Mouse (Mus musculus) urinary bladder, adult 2 months (tissue): ENCODE results near the gene Lrp5. TPM values are rescaled to one million over a fixed set of nuclear protein-coding genes. Genes with fewer than 3 reads are reported as not detected.

Experiments
- DNase-seq: peaks from one replicate; pipeline ENCODE4 v3.0.0; 2022; ENCODE audit warnings: low spot score
- polyA plus RNA-seq: library from polyadenylated mRNA; depleted of rRNA; stranded (reverse); fragments of >200 nt; gene quantifications from 2 replicates; pipeline ENCODE4 v1.2.3, GENCODE M21; 2012; rRNA removed

Lrp5 gene
- polyA plus RNA-seq, 1 experiment: 7.3 TPM

GRCm38 (mm10) chr19:3556169-3556827, 130.1 kb downstream of the Lrp5 start:
- no peak for DNase-seq

- no peak for DNase-seq
These were observed 131.6 kb downstream of the Lrp5 start for GRCm38 (mm10) chr19:3554785-3555184.

GRCm38 (mm10) chr19:3551573-3552159, 134.7 kb downstream of the Lrp5 start:
- DNase-seq: no peak

GRCm38 (mm10) chr19:3550101-3550500, 136.3 kb downstream of the Lrp5 start:
- DNase-seq: no peak

- DNase-seq: no peak
These were observed 137.1 kb downstream of the Lrp5 start for GRCm38 (mm10) chr19:3549263-3549662.

- DNase-seq: no peak
These were observed 138.1 kb downstream of the Lrp5 start for GRCm38 (mm10) chr19:3548311-3548710.

- no peak for DNase-seq
These were observed 141.4 kb downstream of the Lrp5 start for GRCm38 (mm10) chr19:3544995-3545394.

GRCm38 (mm10) chr19:3542591-3542990, 143.8 kb downstream of the Lrp5 start:
- no peak for DNase-seq

GRCm38 (mm10) chr19:3540997-3541396, 145.4 kb downstream of the Lrp5 start:
- DNase-seq: no peak

GRCm38 (mm10) chr19:3540254-3540653, 146.1 kb downstream of the Lrp5 start:
- no peak for DNase-seq

GRCm38 (mm10) chr19:3539456-3539855, 146.9 kb downstream of the Lrp5 start:
- no peak for DNase-seq

GRCm38 (mm10) chr19:3537658-3538057, 148.7 kb downstream of the Lrp5 start:
- no peak for DNase-seq

GRCm38 (mm10) chr19:3534945-3535344, 151.4 kb downstream of the Lrp5 start:
- no peak for DNase-seq

Other genes with a start within 250 kb of the Lrp5 start
- gene Ppp6r3, start 110.8 kb downstream of the Lrp5 start, polyA plus RNA-seq: 46.7 and 53.7 TPM in 2 replicates
- 41.8 and 42.9 TPM in 2 replicates for gene 1810055G02Rik, start 21.7 kb upstream of the Lrp5 start, polyA plus RNA-seq
- 25.6 and 28.7 TPM in 2 replicates for gene Kmt5b, start 80.9 kb upstream of the Lrp5 start, polyA plus RNA-seq
- 49.2 and 63.0 TPM in 2 replicates for gene Chka, start 165.2 kb upstream of the Lrp5 start, polyA plus RNA-seq
- gene Tcirg1, start 220.6 kb upstream of the Lrp5 start, polyA plus RNA-seq: 88.3 and 112 TPM in 2 replicates
- gene Ndufs8, start 226.2 kb upstream of the Lrp5 start, polyA plus RNA-seq: 223 and 242 TPM in 2 replicates
- 6.8 TPM in 2 replicates for gene Aldh3b1, start 243.2 kb upstream of the Lrp5 start, polyA plus RNA-seq
- 85.1 and 99.6 TPM in 2 replicates for gene Unc93b1, start 248.6 kb upstream of the Lrp5 start, polyA plus RNA-seq